Mouse (Mus musculus) bone marrow macrophage, adult 2 months (primary cell): Measurements from ENCODE around the gene Prelp.
"Not testable (repeated sequence)": the region's sequence is repeated elsewhere in the genome, so short reads cannot be mapped to it uniquely, and the experiment has no call there.

ENCODE experiments used
- CTCF ChIP-seq: IDR thresholded peaks from 2 replicates; pipeline ENCODE4 v1.5.1; 2012; ENCODE audit warnings: low read depth, mild to moderate bottlenecking, low read length, moderate library complexity
- POLR2A ChIP-seq: IDR thresholded peaks from 2 replicates; pipeline ENCODE4 v1.6.1; 2012; ENCODE audit warnings: mild to moderate bottlenecking, low read depth, low read length, borderline replicate concordance

DNA sequence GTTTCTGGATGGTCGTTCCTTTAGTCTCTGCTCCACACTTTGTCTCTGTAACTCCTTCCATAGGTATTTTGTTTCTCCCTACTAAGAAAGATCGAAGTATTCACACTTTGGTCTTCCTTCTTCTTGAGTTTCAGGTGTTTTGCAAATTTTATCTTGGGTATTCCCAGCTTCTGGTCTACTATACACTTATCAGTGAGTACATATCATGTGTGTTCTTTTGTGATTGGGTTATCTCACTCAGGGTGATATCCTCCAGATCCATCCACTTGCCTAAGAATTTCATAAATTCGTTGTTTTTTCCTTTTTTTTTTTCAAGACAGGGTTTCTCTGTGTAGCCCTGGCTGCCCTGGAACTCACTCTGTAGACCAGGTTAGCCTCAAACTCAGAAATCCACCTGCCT lies 41.9 kb upstream of the Prelp start:
- not testable (repeated sequence) for TF ChIP-seq CTCF, POLR2A
